Mouse (Mus musculus) kidney, adult 2 months (tissue): ENCODE measurements at regions not wholly inside any gene's neighbourhood (a gene's known extent, or its start where the extent isn't known, plus 50 kb on each side); places are given as distances from the start of the nearest gene placed in this dataset.

Source experiments
- CTCF ChIP-seq: fragments of 200-500 bp; conservative IDR thresholded peaks from 2 replicates; pipeline ENCODE4 v1.5.1; 2011; ENCODE audit warnings: low read depth, mild to moderate bottlenecking, control low read depth, low read length, moderate library complexity, mixed read lengths; ENCODE audit not compliant: insufficient read depth, insufficient read length
- POLR2A ChIP-seq: fragments of 200-500 bp; IDR thresholded peaks from one replicate; pipeline ENCODE4 v1.6.1; 2011; ENCODE audit warnings: low read depth, low read length, control low read depth

DNA sequence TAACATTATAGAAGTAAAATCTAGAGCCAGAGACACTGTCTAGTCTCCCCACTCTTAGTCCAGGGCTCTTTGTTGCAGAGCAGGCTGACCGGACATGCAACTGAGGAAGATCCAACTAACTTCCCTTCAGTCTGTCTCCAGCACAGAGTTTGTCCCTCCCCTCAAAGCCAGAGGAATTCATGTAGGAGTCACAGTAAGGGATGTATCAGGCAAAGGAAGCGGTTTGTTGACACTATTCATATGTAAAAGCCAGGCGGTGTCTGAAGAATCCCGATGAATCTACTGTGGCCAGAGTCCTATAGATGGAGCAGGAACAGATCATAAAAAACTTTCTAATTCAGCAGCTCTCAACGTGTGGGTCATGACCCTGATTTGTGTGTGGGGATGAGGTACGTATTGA, 179.7 kb upstream of the Foxn2 start:
- TF ChIP-seq CTCF = no peak
- no peak for TF ChIP-seq POLR2A
